Mouse (Mus musculus): Measurements from ENCODE around the gene Aldh5a1. TPM values are rescaled to one million over a fixed set of nuclear protein-coding genes. Genes with fewer than 3 reads are reported as not detected.
"Not testable (repeated sequence)": the region's sequence is repeated elsewhere in the genome, so short reads cannot be mapped to it uniquely, and the experiment has no call there.

The Aldh5a1 gene
- total RNA-seq (2021), result 10 to 100 TPM; 16.2 to 17.7 TPM
- 18.5 and 21.4 TPM in 2 replicates for polyA plus RNA-seq (2012; rRNA removed)
- long read RNA-seq, full-length matches to known transcripts, result 13 of 15 reads
- long read RNA-seq, partial matches to known transcripts, result 0 of 15 reads
- long read RNA-seq, other reads (novel, unspliced or antisense), result 2 of 15 reads

- peak; percentile 88 for DNase-seq
These were observed at the start of gene Aldh5a1 for GRCm38 (mm10) chr13:24937108-24937838. Gene Aldh5a1, minus strand, starts transcription at chr13:24937661.

GRCm38 (mm10) chr13:24985435-24985834 is 48.0 kb upstream of the Aldh5a1 start:
- no peak for DNase-seq

GRCm38 (mm10) chr13:24981031-24981430 is 43.6 kb upstream of the Aldh5a1 start:
- peak; percentile 15 for DNase-seq

- DNase-seq, result peak; percentile 85
These were observed 40.4 kb upstream of the Aldh5a1 start for GRCm38 (mm10) chr13:24977820-24978342.

GRCm38 (mm10) chr13:24976384-24976783 is 38.9 kb upstream of the Aldh5a1 start:
- no peak for DNase-seq

- not testable (repeated sequence) for DNase-seq
These were observed 34.3 kb upstream of the Aldh5a1 start for GRCm38 (mm10) chr13:24971776-24972175.

- no peak for DNase-seq
These were observed 28.4 kb upstream of the Aldh5a1 start for GRCm38 (mm10) chr13:24965846-24966201.

GRCm38 (mm10) chr13:24965130-24965845 is 27.8 kb upstream of the Aldh5a1 start:
- no peak for DNase-seq

- DNase-seq, result no peak
These were observed 24.7 kb upstream of the Aldh5a1 start for GRCm38 (mm10) chr13:24962119-24962518.

- no peak for DNase-seq
These were observed 22.6 kb upstream of the Aldh5a1 start for GRCm38 (mm10) chr13:24960084-24960483.

GRCm38 (mm10) chr13:24958671-24959070 is 21.2 kb upstream of the Aldh5a1 start:
- DNase-seq, result no peak

GRCm38 (mm10) chr13:24955500-24955899 is 18.0 kb upstream of the Aldh5a1 start:
- DNase-seq, result no peak

- DNase-seq, result no peak
These were observed 17.6 kb upstream of the Aldh5a1 start for GRCm38 (mm10) chr13:24955091-24955490.

GRCm38 (mm10) chr13:24952659-24953058 is 15.2 kb upstream of the Aldh5a1 start:
- no peak for DNase-seq

GRCm38 (mm10) chr13:24948870-24949269 is 11.4 kb upstream of the Aldh5a1 start:
- no peak for DNase-seq

- DNase-seq, result no peak
These were observed 9.7 kb upstream of the Aldh5a1 start for GRCm38 (mm10) chr13:24947158-24947557.

- no peak for DNase-seq
These were observed 8.1 kb upstream of the Aldh5a1 start for GRCm38 (mm10) chr13:24945567-24945966.

GRCm38 (mm10) chr13:24943303-24943702 is 5.8 kb upstream of the Aldh5a1 start:
- DNase-seq, result no peak

GRCm38 (mm10) chr13:24942512-24943282 is 5.2 kb upstream of the Aldh5a1 start, which contains the start of gene Gpld1:
Gene Gpld1, plus strand, starts transcription at chr13:24943152.
- DNase-seq, result peak; percentile 25

- DNase-seq, result no peak
These were observed 2.0 kb upstream of the Aldh5a1 start for GRCm38 (mm10) chr13:24939472-24939871.

GRCm38 (mm10) chr13:24938683-24939082 is 1.2 kb upstream of the Aldh5a1 start:
- peak; percentile 78 for DNase-seq

GRCm38 (mm10) chr13:24937839-24938166 is 342 bp upstream of the Aldh5a1 start:
- no peak for DNase-seq

Data from adrenal gland, adult 2 months (tissue).